Comparison of ENCODE assay signal across 8 mouse cellular contexts in genomic region chr13:46928404-46928803, GRCm38 (mm10). TPM values are rescaled to one million over a fixed set of nuclear protein-coding genes. Genes with fewer than 3 reads are reported as not detected.
A peak's percentile ranks its signal among the peaks of the same experiment; 100 is the strongest.
DNase-seq lines count a peak whose midpoint lies in the region; ATAC-seq and TF ChIP-seq lines count a peak whose summit lies in the region.

No protein-coding gene starts in this region.

- peak overlapping the region; percentile 86 for H3K4me3 ChIP-seq in lung, embryonic 14.5 days (ENCODE audit: low read depth, low read length)
- H3K4me3 ChIP-seq in forebrain, embryonic 12.5 days (replicated peaks), result peak overlapping the region; percentile 79
- peak overlapping the region; percentile 76 for H3K4me3 ChIP-seq in limb, embryonic 12.5 days (replicated peaks)
- peak overlapping the region; percentile 68 for H3K4me3 ChIP-seq in neural tube, embryonic 15.5 days (replicated peaks)

- no peak for DNase-seq in lung, embryonic 14.5 days
- no peak for DNase-seq in lung, adult 18-20 months
- no peak for DNase-seq in urinary bladder, postnatal 10 days (ENCODE audit: low spot score)
- DNase-seq in ovary, postnatal 36 days (ENCODE audit: low spot score), result no peak

- no peak for ATAC-seq in lung, embryonic 14.5 days (ENCODE audit: insufficient read depth)
- ATAC-seq in forebrain, embryonic 12.5 days (ENCODE audit: low FRiP score), result no peak
- no peak for ATAC-seq in limb, embryonic 12.5 days (ENCODE audit: insufficient number of reproducible peaks, insufficient read depth, low FRiP score, low TSS enrichment, low read depth)
- no peak for ATAC-seq in neural tube, embryonic 15.5 days (ENCODE audit: low FRiP score)
- no peak for ATAC-seq in inflammation-experienced regulatory T-cells, adult 6 months

- peak overlapping the region; percentile 84 for H3K4me2 ChIP-seq in lung, embryonic 14.5 days
- peak overlapping the region; percentile 79 for H3K4me2 ChIP-seq in forebrain, embryonic 12.5 days
- peak overlapping the region; percentile 84 for H3K4me2 ChIP-seq in limb, embryonic 12.5 days
- H3K4me2 ChIP-seq in neural tube, embryonic 15.5 days, result peak overlapping the region; percentile 91

- 34% methylated on average over 5 of the region's 5 CpGs for WGBS in lung, embryonic 14.5 days
- WGBS in forebrain, embryonic 12.5 days, result 14% methylated on average over 5 of the region's 5 CpGs
- 25% methylated on average over 5 of the region's 5 CpGs for WGBS in limb, embryonic 12.5 days
- WGBS in neural tube, embryonic 15.5 days, result 15% methylated on average over 5 of the region's 5 CpGs

- peaks cover 17% of the 10 kb centered on the region; the same call in 1 of the 2 replicates for H3K4me1 ChIP-seq in lung, embryonic 14.5 days (ENCODE audit: insufficient read depth)
- peaks cover 18% of the 10 kb centered on the region for H3K4me1 ChIP-seq in forebrain, embryonic 12.5 days
- peaks cover 28% of the 10 kb centered on the region for H3K4me1 ChIP-seq in limb, embryonic 12.5 days (replicated peaks)
- peaks cover 34% of the 10 kb centered on the region for H3K4me1 ChIP-seq in neural tube, embryonic 15.5 days

- peaks cover 16% of the 10 kb centered on the region; the same call in 1 of the 2 replicates for H3K36me3 ChIP-seq in lung, embryonic 14.5 days (ENCODE audit: insufficient read depth)
- peaks cover 10% of the 10 kb centered on the region for H3K36me3 ChIP-seq in forebrain, embryonic 12.5 days (replicated peaks)
- peaks cover 10% of the 10 kb centered on the region for H3K36me3 ChIP-seq in limb, embryonic 12.5 days
- no peaks in the 10 kb centered on the region for H3K36me3 ChIP-seq in neural tube, embryonic 15.5 days

- peak overlapping the region; percentile 90 for H3K9ac ChIP-seq in lung, embryonic 14.5 days
- H3K9ac ChIP-seq in forebrain, embryonic 12.5 days, result peak overlapping the region; percentile 77; the same call in 1 of the 2 replicates
- no peak overlapping the region for H3K9ac ChIP-seq in limb, embryonic 12.5 days (replicated peaks)
- H3K9ac ChIP-seq in neural tube, embryonic 15.5 days (replicated peaks), result peak overlapping the region; percentile 91

- no peak for TF ChIP-seq CTCF in lung, embryonic 14.5 days (IDR thresholded peaks at IDR 0.05; ENCODE audit: low read depth)

- H3K27me3 ChIP-seq in lung, embryonic 14.5 days (ENCODE audit: insufficient read depth, low read length), result no peaks in the 10 kb centered on the region
- peaks cover 16% of the 10 kb centered on the region; the same call in 1 of the 2 replicates for H3K27me3 ChIP-seq in forebrain, embryonic 12.5 days
- H3K27me3 ChIP-seq in limb, embryonic 12.5 days, result peaks cover 12% of the 10 kb centered on the region
- 0 out of 2 replicates have a peak, but pooled peaks cover 3% of the 10 kb centered on the region for H3K27me3 ChIP-seq in neural tube, embryonic 15.5 days (replicated peaks)

- no peaks in the 10 kb centered on the region for H3K9me3 ChIP-seq in lung, embryonic 14.5 days (ENCODE audit: low read depth, low read length)
- H3K9me3 ChIP-seq in forebrain, embryonic 12.5 days, result no peaks in the 10 kb centered on the region
- no peaks in the 10 kb centered on the region for H3K9me3 ChIP-seq in limb, embryonic 12.5 days
- H3K9me3 ChIP-seq in neural tube, embryonic 15.5 days (replicated peaks), result no peaks in the 10 kb centered on the region

- no peak overlapping the region for H3K27ac ChIP-seq in lung, embryonic 14.5 days (ENCODE audit: low read depth)
- peak overlapping the region; percentile 95; the same call in 1 of the 2 replicates for H3K27ac ChIP-seq in forebrain, embryonic 12.5 days
- no peak overlapping the region for H3K27ac ChIP-seq in limb, embryonic 12.5 days
- no peak overlapping the region for H3K27ac ChIP-seq in neural tube, embryonic 15.5 days (replicated peaks)

RNA-seq across cellular contexts. Expression of gene Kif13a, which starts 1.3 kb away (rescaled TPM):
- polyA plus RNA-seq in lung, embryonic 14.5 days (2014; fragmentation: Nextera tagmentation; extraction: Ambion mirVana), result 35.4 and 40.4 TPM in 2 replicates
- polyA plus RNA-seq in forebrain, embryonic 12.5 days (2016; fragmentation: Nextera tagmentation; extraction: Ambion mirVana), result 13.0 and 18.5 TPM in 2 replicates
- polyA plus RNA-seq in limb, embryonic 12.5 days (2016; fragmentation: Nextera tagmentation; extraction: Ambion mirVana), result 21.8 and 23.3 TPM in 2 replicates
- 10.2 and 10.4 TPM in 2 replicates for polyA plus RNA-seq in neural tube, embryonic 15.5 days (2015; fragmentation: Nextera tagmentation; extraction: Ambion mirVana)
- 1 to 10 TPM; 4.1 to 9.6 (median 6.5) TPM for polyA plus RNA-seq in inflammation-experienced regulatory T-cells, adult 6 months (2017; shearing (Covaris generic))
